Mouse (Mus musculus) intestine, postnatal 0 days (tissue): ENCODE results near the gene Pde10a. TPM values are rescaled to one million over a fixed set of nuclear protein-coding genes. Genes with fewer than 3 reads are reported as not detected.

Experiments
- ATAC-seq: fragments of 200-750 bp; cut with Nextera tagmentation; 2 replicates; pipeline ENCODE4 v1.8.0; 2017; ENCODE audit warnings: mild to moderate bottlenecking, moderate TSS enrichment, moderate library complexity
- H3K27ac ChIP-seq: fragments of 300-500 bp; sonication (generic); 2 replicates; pipeline ENCODE4 v1.5.1; 2014; ENCODE audit warnings: mild to moderate bottlenecking, low read depth, low read length, moderate library complexity
- H3K27me3 ChIP-seq: fragments of 300-500 bp; sonication (generic); replicated peaks from 2 replicates; pipeline ENCODE4 v1.6.1; 2014; ENCODE audit warnings: low read length, mixed read lengths; ENCODE audit not compliant: control insufficient read depth, insufficient read depth
- H3K36me3 ChIP-seq: fragments of 300-500 bp; sonication (generic); 2 replicates; pipeline ENCODE4 v1.6.1; 2014; ENCODE audit warnings: mild to moderate bottlenecking, moderate library complexity; ENCODE audit not compliant: control insufficient read depth, insufficient read depth
- H3K4me1 ChIP-seq: fragments of 300-500 bp; sonication (generic); replicated peaks from 2 replicates; pipeline ENCODE4 v1.6.1; 2014; ENCODE audit warnings: antibody characterized with exemption, low read length, mixed read lengths; ENCODE audit not compliant: control insufficient read depth, insufficient read depth
- H3K4me2 ChIP-seq: fragments of 300-500 bp; sonication (generic); replicated peaks from 2 replicates; pipeline ENCODE4 v1.6.1; 2014; ENCODE audit warnings: low read depth, mild to moderate bottlenecking, moderate library complexity
- H3K4me3 ChIP-seq: fragments of 300-500 bp; sonication (generic); 2 replicates; pipeline ENCODE4 v1.5.1; 2014; ENCODE audit warnings: low read depth, low read length
- H3K9ac ChIP-seq: fragments of 300-500 bp; sonication (generic); 2 replicates; pipeline ENCODE4 v1.6.1; 2014; ENCODE audit warnings: mild to moderate bottlenecking, low read depth, low read length
- H3K9me3 ChIP-seq: fragments of 300-500 bp; sonication (generic); 2 replicates; pipeline ENCODE4 v1.6.1; 2016; ENCODE audit warnings: mixed run types; ENCODE audit not compliant: control insufficient read depth
- CTCF ChIP-seq: sonication (generic); IDR thresholded peaks from 2 replicates; pipeline ENCODE4 v1.5.1; 2016; ENCODE audit warnings: low read depth, mild to moderate bottlenecking, control low read depth, antibody characterized with exemption, moderate library complexity
- whole genome bisulfite sequencing: fragments of 180-500 bp; shearing (Covaris S2); extraction: QIAGEN DNeasy Blood & Tissue Kit; methylation state at CpG from one replicate; pipeline ENCODE4 v1.1.7; 2014; 5-methylcytosine and 5-hydroxymethylcytosine counted together
- polyA plus RNA-seq: library from polyadenylated mRNA; unstranded; fragments of >200 nt; fragmentation: Nextera tagmentation; extraction: Ambion mirVana; gene quantifications from 2 replicates; pipeline ENCODE4 v1.2.1, GENCODE M21; 2015

Pde10a gene
- polyA plus RNA-seq, 1 experiment from 2014 or later = 0.47 TPM

- Histone ChIP-seq H3K27me3 (no peaks in the 10 kb centered on the region), H3K9me3 (no peaks in the 10 kb centered on the region), H3K27ac (no peak overlapping the region), H3K4me1 (no peaks in the 10 kb centered on the region), H3K36me3 (no peaks in the 10 kb centered on the region), H3K4me2 (no peak overlapping the region), H3K9ac (no peak overlapping the region), H3K4me3 (no peak overlapping the region)
- no peak for ATAC-seq
- no peak for TF ChIP-seq CTCF
- WGBS = 46% methylated on average over 7 of the region's 7 CpGs
Observed at GRCm38 (mm10) chr17:8728646-8729045, 203.5 kb downstream of the Pde10a start.

- no peak for ATAC-seq
- WGBS = 64% methylated on average over 7 of the region's 7 CpGs
- Histone ChIP-seq H3K4me1 (no peaks in the 10 kb centered on the region), H3K27ac (no peak overlapping the region), H3K4me3 (no peak overlapping the region), H3K27me3 (no peaks in the 10 kb centered on the region), H3K36me3 (no peaks in the 10 kb centered on the region), H3K9me3 (no peaks in the 10 kb centered on the region), H3K9ac (no peak overlapping the region), H3K4me2 (no peak overlapping the region)
- no peak for TF ChIP-seq CTCF
Observed at GRCm38 (mm10) chr17:8729808-8730207, 204.6 kb downstream of the Pde10a start.

GRCm38 (mm10) chr17:8731073-8731472, 205.9 kb downstream of the Pde10a start:
- Histone ChIP-seq H3K27ac (no peak overlapping the region), H3K4me1 (no peaks in the 10 kb centered on the region), H3K4me3 (no peak overlapping the region), H3K4me2 (no peak overlapping the region), H3K9me3 (no peaks in the 10 kb centered on the region), H3K9ac (no peak overlapping the region), H3K36me3 (no peaks in the 10 kb centered on the region), H3K27me3 (no peaks in the 10 kb centered on the region)
- no peak for ATAC-seq
- no peak for TF ChIP-seq CTCF
- 61% methylated on average over 6 of the region's 6 CpGs for WGBS

- H3K9me3 ChIP-seq = no peaks in the 10 kb centered on the region
- H3K9ac ChIP-seq = no peak overlapping the region
- H3K27me3 ChIP-seq = no peaks in the 10 kb centered on the region
- no peak overlapping the region for H3K27ac ChIP-seq
- H3K4me3 ChIP-seq = no peak overlapping the region
- WGBS = 78% methylated on average over 6 of the region's 6 CpGs
- H3K4me2 ChIP-seq = no peak overlapping the region
- H3K36me3 ChIP-seq = no peaks in the 10 kb centered on the region
- no peak for ATAC-seq
- H3K4me1 ChIP-seq = no peaks in the 10 kb centered on the region
- no peak for TF ChIP-seq CTCF
Observed at GRCm38 (mm10) chr17:8736259-8736658, 211.1 kb downstream of the Pde10a start.

- no peak overlapping the region for H3K9ac ChIP-seq
- H3K27me3 ChIP-seq = no peaks in the 10 kb centered on the region
- H3K4me1 ChIP-seq = no peaks in the 10 kb centered on the region
- WGBS = 84% methylated on average over 3 of the region's 3 CpGs
- TF ChIP-seq CTCF = no peak
- H3K4me2 ChIP-seq = no peak overlapping the region
- no peak overlapping the region for H3K4me3 ChIP-seq
- H3K9me3 ChIP-seq = no peaks in the 10 kb centered on the region
- H3K36me3 ChIP-seq = no peaks in the 10 kb centered on the region
- ATAC-seq = no peak
- no peak overlapping the region for H3K27ac ChIP-seq
Observed at GRCm38 (mm10) chr17:8742772-8743171, 217.6 kb downstream of the Pde10a start.

- Histone ChIP-seq H3K36me3 (no peaks in the 10 kb centered on the region), H3K4me1 (no peaks in the 10 kb centered on the region), H3K27me3 (no peaks in the 10 kb centered on the region), H3K4me3 (no peak overlapping the region), H3K27ac (no peak overlapping the region), H3K9ac (no peak overlapping the region), H3K4me2 (no peak overlapping the region), H3K9me3 (no peaks in the 10 kb centered on the region)
- WGBS = 64% methylated on average over 1 of the region's 1 CpGs
- TF ChIP-seq CTCF = peak; percentile 36
- ATAC-seq = no peak
Observed at GRCm38 (mm10) chr17:8745334-8745733, 220.2 kb downstream of the Pde10a start.

GRCm38 (mm10) chr17:8749426-8749825, 224.3 kb downstream of the Pde10a start:
- no peak overlapping the region for H3K4me2 ChIP-seq
- no peaks in the 10 kb centered on the region for H3K4me1 ChIP-seq
- H3K36me3 ChIP-seq = no peaks in the 10 kb centered on the region
- no peaks in the 10 kb centered on the region for H3K9me3 ChIP-seq
- 55% methylated on average over 4 of the region's 4 CpGs for WGBS
- ATAC-seq = no peak
- no peak overlapping the region for H3K9ac ChIP-seq
- H3K4me3 ChIP-seq = no peak overlapping the region
- H3K27ac ChIP-seq = no peak overlapping the region
- TF ChIP-seq CTCF = no peak
- H3K27me3 ChIP-seq = no peaks in the 10 kb centered on the region
